Mouse (Mus musculus): Measurements from ENCODE around the gene Med19. TPM values are rescaled to one million over a fixed set of nuclear protein-coding genes. Genes with fewer than 3 reads are reported as not detected.
A peak's percentile ranks its signal among the peaks of the same experiment; 100 is the strongest.

Med19 gene
- total and polyA plus RNA-seq, 3 experiments = 6.8 to 14.2 (median 11.5) TPM

GRCm38 (mm10) chr2:84732394-84732793 is 54.2 kb downstream of the Med19 start:
- intact Hi-C loops (cut with DNase I) = no loop called here
- Histone ChIP-seq H3K9ac (ENCODE audit: low read depth, low read length) (no peak overlapping the region), H3K79me2 (replicated peaks; ENCODE audit: control insufficient read depth, insufficient read depth, low read length) (no peaks in the 10 kb centered on the region), H3K4me3 (no peak overlapping the region), H3K27ac (no peak overlapping the region), H3K36me3 (ENCODE audit: control insufficient read depth, insufficient read depth, low read length) (no peaks in the 10 kb centered on the region), H3K27me3 (ENCODE audit: control insufficient read depth, insufficient read depth, low read length) (peaks cover 5% of the 10 kb centered on the region), H3K4me1 (ENCODE audit: control insufficient read depth, insufficient read depth, low read length) (no peaks in the 10 kb centered on the region)
- WGBS = 70% methylated on average over 1 of the region's 1 CpGs
- no peak for TF ChIP-seq CTCF (IDR thresholded peaks at IDR 0.05)
- no peak for TF ChIP-seq POLR2A (IDR thresholded peaks at IDR 0.05; ENCODE audit: insufficient read depth, low read depth, low read length)
- TF ChIP-seq EP300 (IDR thresholded peaks at IDR 0.05; ENCODE audit: insufficient read depth, low read depth, low read length) = no peak
- DNase-seq = no peak

- Histone ChIP-seq H3K4me3 (no peak within 1 kb of the TSS), H3K79me2 (replicated peaks; ENCODE audit: control insufficient read depth, insufficient read depth, low read length) (no peaks in the 10 kb centered on the region), H3K27ac (no peak within 1 kb of the TSS), H3K36me3 (ENCODE audit: control insufficient read depth, insufficient read depth, low read length) (no peaks in the 10 kb centered on the region), H3K27me3 (ENCODE audit: control insufficient read depth, insufficient read depth, low read length) (peaks cover 5% of the 10 kb centered on the region), H3K9ac (ENCODE audit: low read depth, low read length) (0 out of 2 replicates have a peak within 1 kb of the TSS, but pooled peaks have one; percentile 12), H3K4me1 (ENCODE audit: control insufficient read depth, insufficient read depth, low read length) (no peaks in the 10 kb centered on the region)
- WGBS = 2% methylated on average over 8 of the region's 8 CpGs
- TF ChIP-seq POLR2A (IDR thresholded peaks at IDR 0.05; ENCODE audit: insufficient read depth, low read depth, low read length) = peak; percentile 59; the same call in 1 of the 2 replicates
- no peak for TF ChIP-seq CTCF (IDR thresholded peaks at IDR 0.05)
- DNase-seq = peak; percentile 43 to 65
- intact Hi-C loops (cut with DNase I) = no loop called here
These were observed 55.5 kb downstream of the Med19 start, which contains the start of gene Ypel4 for GRCm38 (mm10) chr2:84733579-84734300. TSS of gene Ypel4 (plus strand) at chr2:84734058.

GRCm38 (mm10) chr2:84734351-84734864 is 56.2 kb downstream of the Med19 start:
- TF ChIP-seq POLR2A (IDR thresholded peaks at IDR 0.05; ENCODE audit: insufficient read depth, low read depth, low read length) (no peak), CTCF (IDR thresholded peaks at IDR 0.05) (no peak)
- DNase-seq = no peak
- Histone ChIP-seq H3K27ac (no peak overlapping the region), H3K4me1 (ENCODE audit: control insufficient read depth, insufficient read depth, low read length) (no peaks in the 10 kb centered on the region), H3K36me3 (ENCODE audit: control insufficient read depth, insufficient read depth, low read length) (no peaks in the 10 kb centered on the region), H3K4me3 (no peak overlapping the region), H3K79me2 (replicated peaks; ENCODE audit: control insufficient read depth, insufficient read depth, low read length) (no peaks in the 10 kb centered on the region), H3K27me3 (ENCODE audit: control insufficient read depth, insufficient read depth, low read length) (peaks cover 5% of the 10 kb centered on the region), H3K9ac (ENCODE audit: low read depth, low read length) (0 out of 2 replicates have a peak overlapping the region, but pooled peaks have one; percentile 12)
- intact Hi-C loops (cut with DNase I) = no loop called here
- under 1% methylated on average over 11 of the region's 11 CpGs for WGBS

DNA sequence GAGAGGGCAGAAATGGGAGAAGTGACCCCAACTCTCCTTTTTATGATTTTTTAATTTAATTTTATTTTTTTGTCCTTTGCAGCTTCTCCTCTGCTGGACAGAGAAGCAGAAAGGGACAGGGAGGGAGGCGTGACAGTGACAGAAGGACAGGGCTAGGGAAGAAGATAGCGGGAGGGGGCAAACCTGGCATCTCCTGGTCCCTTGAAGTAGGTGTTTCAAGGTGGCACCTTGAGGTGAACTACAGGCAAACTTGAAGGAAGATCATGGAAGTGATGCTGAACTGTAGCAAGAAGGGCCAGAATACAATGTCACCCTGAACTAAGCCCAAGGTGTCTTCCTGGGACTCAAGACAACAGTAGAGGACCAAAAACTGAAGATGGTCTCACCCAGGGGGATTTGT is 56.7 kb downstream of the Med19 start:
- Histone ChIP-seq H3K27me3 (ENCODE audit: control insufficient read depth, insufficient read depth, low read length) (peaks cover 5% of the 10 kb centered on the region), H3K27ac (no peak overlapping the region), H3K4me3 (no peak overlapping the region), H3K9ac (ENCODE audit: low read depth, low read length) (no peak overlapping the region), H3K79me2 (replicated peaks; ENCODE audit: control insufficient read depth, insufficient read depth, low read length) (no peaks in the 10 kb centered on the region), H3K4me1 (ENCODE audit: control insufficient read depth, insufficient read depth, low read length) (no peaks in the 10 kb centered on the region), H3K36me3 (ENCODE audit: control insufficient read depth, insufficient read depth, low read length) (no peaks in the 10 kb centered on the region)
- intact Hi-C loops (cut with DNase I) = no loop called here
- no peak for DNase-seq
- TF ChIP-seq POLR2A (IDR thresholded peaks at IDR 0.05; ENCODE audit: insufficient read depth, low read depth, low read length) (no peak), EP300 (IDR thresholded peaks at IDR 0.05; ENCODE audit: insufficient read depth, low read depth, low read length) (no peak), CTCF (IDR thresholded peaks at IDR 0.05) (no peak)
- 4% methylated on average over 2 of the region's 2 CpGs for WGBS

DNA sequence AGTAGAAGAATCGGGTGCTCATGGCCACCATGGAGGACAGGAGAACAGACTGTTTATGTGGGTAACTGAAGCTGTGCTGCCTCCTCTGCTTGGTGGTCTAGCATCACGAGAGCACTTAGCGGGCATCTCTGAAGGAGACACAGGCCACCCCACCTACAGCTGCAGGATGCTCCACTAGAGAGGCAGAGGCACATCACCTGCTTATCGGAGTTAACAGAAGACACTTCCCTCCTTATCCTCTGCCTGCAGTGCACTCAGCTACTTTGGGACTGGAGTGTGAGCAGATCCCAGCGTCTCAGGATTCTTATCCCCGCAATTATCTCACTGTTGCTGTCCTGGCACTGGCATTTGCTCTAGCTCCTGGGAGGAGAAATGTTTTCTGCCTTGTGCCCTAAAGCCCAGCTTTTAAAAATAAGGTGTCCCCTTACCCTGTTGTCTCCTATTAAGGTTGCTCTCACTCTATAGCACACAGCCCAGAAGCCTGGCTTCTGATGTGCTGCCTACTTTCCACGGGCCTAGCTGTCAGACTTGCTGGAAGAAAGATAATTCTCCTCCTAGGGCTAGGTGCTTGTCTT is 57.2 kb downstream of the Med19 start:
- DNase-seq = no peak
- TF ChIP-seq EP300 (IDR thresholded peaks at IDR 0.05; ENCODE audit: insufficient read depth, low read depth, low read length) = no peak
- no peak for TF ChIP-seq POLR2A (IDR thresholded peaks at IDR 0.05; ENCODE audit: insufficient read depth, low read depth, low read length)
- TF ChIP-seq CTCF (IDR thresholded peaks at IDR 0.05) = no peak
- intact Hi-C loops (cut with DNase I) = no loop called here
- Histone ChIP-seq H3K27me3 (ENCODE audit: control insufficient read depth, insufficient read depth, low read length) (peaks cover 5% of the 10 kb centered on the region), H3K4me3 (no peak overlapping the region), H3K4me1 (ENCODE audit: control insufficient read depth, insufficient read depth, low read length) (no peaks in the 10 kb centered on the region), H3K79me2 (replicated peaks; ENCODE audit: control insufficient read depth, insufficient read depth, low read length) (no peaks in the 10 kb centered on the region), H3K27ac (no peak overlapping the region), H3K9ac (ENCODE audit: low read depth, low read length) (no peak overlapping the region), H3K36me3 (ENCODE audit: control insufficient read depth, insufficient read depth, low read length) (no peaks in the 10 kb centered on the region)
- 12% methylated on average over 7 of the region's 7 CpGs for WGBS
